Mouse (Mus musculus) C3H10T1/2 (cell line): ENCODE measurements around the gene Gnai2. TPM values are rescaled to one million over a fixed set of nuclear protein-coding genes. Genes with fewer than 3 reads are reported as not detected.

Experiments
- polyA plus RNA-seq, 2 experiments: library from polyadenylated mRNA; unstranded; fragments of >200 nt; fragmentation: generic; extraction: Trizol; gene quantifications; one replicate each; pipeline ENCODE4 v1.2.1; 2012; ENCODE audit warnings: missing spikeins in 2 of 2

Gnai2 gene
- 100 to 1,000 TPM; 445 to 604 TPM for polyA plus RNA-seq

GRCm38 (mm10) chr9:107635279-107636028 is at the start of gene Gnai2:
Gene Gnai2, minus strand, starts transcription at chr9:107635367.

GRCm38 (mm10) chr9:107679501-107679900 is 44.3 kb upstream of the Gnai2 start, which contains the start of gene Gnat1:
Gene Gnat1, minus strand, starts transcription at chr9:107679712.

GRCm38 (mm10) chr9:107669480-107669945 is 34.3 kb upstream of the Gnai2 start, which contains the start of gene Slc38a3:
Gene Slc38a3, minus strand, starts transcription at chr9:107669530.

GRCm38 (mm10) chr9:107608741-107609432 is 26.3 kb downstream of the Gnai2 start, which contains the start of gene Sema3b:
Gene Sema3b, minus strand, starts transcription at chr9:107609229.

GRCm38 (mm10) chr9:107586974-107587832 is 48.0 kb downstream of the Gnai2 start, which contains the start of gene Ifrd2:
Gene Ifrd2, plus strand, starts transcription at chr9:107587642.

GRCm38 (mm10) chr9:107580501-107581317 is 54.5 kb downstream of the Gnai2 start, which contains the start of gene Hyal3:
Gene Hyal3, plus strand, starts transcription at chr9:107580818.

GRCm38 (mm10) chr9:107578587-107578986 is 56.6 kb downstream of the Gnai2 start, which contains the start of gene Naa80:
Gene Naa80, plus strand, starts transcription at chr9:107578887.

GRCm38 (mm10) chr9:107576357-107577107 is 58.6 kb downstream of the Gnai2 start, which contains the start of gene Hyal1:
Gene Hyal1, plus strand, starts transcription at chr9:107576927.

GRCm38 (mm10) chr9:107567702-107568319 is 67.4 kb downstream of the Gnai2 start, which contains the start of gene Hyal2:
Gene Hyal2, plus strand, starts transcription at chr9:107567945.

Other genes with a start within 250 kb of the Gnai2 start
- not detected for gene Cacna2d2, start 235.8 kb downstream of the Gnai2 start, polyA plus RNA-seq
- gene Tmem115, start 101.4 kb downstream of the Gnai2 start, polyA plus RNA-seq, result 10 to 100 TPM; 32.7 to 48.9 TPM
- gene Cyb561d2, start 93.2 kb downstream of the Gnai2 start, polyA plus RNA-seq, result 10 to 100 TPM; 29.6 to 37.6 TPM
- gene Nprl2, start 93.1 kb downstream of the Gnai2 start, polyA plus RNA-seq, result 10 to 100 TPM in 1 of 2 experiments, 1 to 10 TPM in 1; 9.4 to 26.1 TPM
- gene Zmynd10, start 88.1 kb downstream of the Gnai2 start, polyA plus RNA-seq, result 1 to 10 TPM in 1 of 2 experiments, under 1 TPM in 1; 0.35 to 1.9 TPM
- 10 to 100 TPM in 1 of 2 experiments, 1 to 10 TPM in 1; 5.5 to 34.0 TPM for gene Rassf1, start 83.8 kb downstream of the Gnai2 start, polyA plus RNA-seq
- 10 to 100 TPM; 17.5 to 22.1 TPM for gene Tusc2, start 72.1 kb downstream of the Gnai2 start, polyA plus RNA-seq
- gene Hyal2, start 67.4 kb downstream of the Gnai2 start, polyA plus RNA-seq, result 10 to 100 TPM; 21.8 to 40.8 TPM
- gene Hyal1, start 58.4 kb downstream of the Gnai2 start, polyA plus RNA-seq, result 1 to 10 TPM; 1.3 to 6.7 TPM
- gene Naa80, start 56.5 kb downstream of the Gnai2 start, polyA plus RNA-seq, result 10 to 100 TPM; 12.6 to 25.8 TPM
- under 1 TPM; 0.06 to 0.94 TPM for gene Hyal3, start 54.5 kb downstream of the Gnai2 start, polyA plus RNA-seq
- gene Ifrd2, start 47.7 kb downstream of the Gnai2 start, polyA plus RNA-seq, result 10 to 100 TPM; 11.2 to 50.5 TPM
- gene Sema3b, start 26.1 kb downstream of the Gnai2 start, polyA plus RNA-seq, result 10 to 100 TPM in 1 of 2 experiments, under 1 TPM in 1; 0.61 to 22.1 TPM
- under 1 TPM; 0.01 to 0.11 TPM for gene Slc38a3, start 34.2 kb upstream of the Gnai2 start, polyA plus RNA-seq
- gene Gnat1, start 44.3 kb upstream of the Gnai2 start, polyA plus RNA-seq, result under 1 TPM; 0.19 to 0.22 TPM
- gene Sema3f, start 75.1 kb upstream of the Gnai2 start, polyA plus RNA-seq, result 10 to 100 TPM in 1 of 2 experiments, 1 to 10 TPM in 1; 8.5 to 52.4 TPM
- gene Rbm5, start 135.6 kb upstream of the Gnai2 start, polyA plus RNA-seq, result 10 to 100 TPM in 1 of 2 experiments, 1 to 10 TPM in 1; 5.9 to 52.6 TPM
- gene Rbm6, start 237.9 kb upstream of the Gnai2 start, polyA plus RNA-seq, result 10 to 100 TPM in 1 of 2 experiments, 1 to 10 TPM in 1; 1.3 to 11.3 TPM